Mouse (Mus musculus): ENCODE measurements at regions not wholly inside any gene's neighbourhood (a gene's known extent, or its start where the extent isn't known, plus 50 kb on each side); places are given as distances from the start of the nearest gene placed in this dataset.

DNA sequence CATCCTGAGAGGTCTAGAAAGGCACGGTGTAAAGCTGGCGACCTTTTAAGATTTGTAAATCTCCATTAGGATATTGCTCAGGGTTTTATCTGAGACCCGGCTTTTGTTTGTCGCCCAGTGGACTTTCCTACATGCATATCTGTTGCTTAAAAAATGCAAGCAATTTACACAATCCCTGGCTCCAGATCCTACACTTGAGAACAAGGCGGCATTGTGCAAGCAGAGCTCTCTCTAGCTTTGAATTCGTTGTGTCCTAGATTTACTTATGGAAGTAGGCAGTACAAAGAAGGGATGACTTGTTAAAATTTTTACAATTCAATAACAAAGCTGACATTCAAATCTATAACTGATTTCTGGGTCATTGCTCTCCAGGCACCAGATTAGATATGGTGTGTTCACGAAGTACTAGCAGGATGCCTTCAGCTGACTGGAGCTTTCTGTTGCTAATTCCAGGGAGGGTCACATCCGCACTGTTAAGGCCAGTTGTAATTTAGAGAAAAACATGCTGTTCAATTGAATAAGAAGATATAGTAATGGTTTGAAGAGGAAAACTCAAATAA, 62.2 kb upstream of the Teddm2 start:
- DNase-seq, result no peak

DNA sequence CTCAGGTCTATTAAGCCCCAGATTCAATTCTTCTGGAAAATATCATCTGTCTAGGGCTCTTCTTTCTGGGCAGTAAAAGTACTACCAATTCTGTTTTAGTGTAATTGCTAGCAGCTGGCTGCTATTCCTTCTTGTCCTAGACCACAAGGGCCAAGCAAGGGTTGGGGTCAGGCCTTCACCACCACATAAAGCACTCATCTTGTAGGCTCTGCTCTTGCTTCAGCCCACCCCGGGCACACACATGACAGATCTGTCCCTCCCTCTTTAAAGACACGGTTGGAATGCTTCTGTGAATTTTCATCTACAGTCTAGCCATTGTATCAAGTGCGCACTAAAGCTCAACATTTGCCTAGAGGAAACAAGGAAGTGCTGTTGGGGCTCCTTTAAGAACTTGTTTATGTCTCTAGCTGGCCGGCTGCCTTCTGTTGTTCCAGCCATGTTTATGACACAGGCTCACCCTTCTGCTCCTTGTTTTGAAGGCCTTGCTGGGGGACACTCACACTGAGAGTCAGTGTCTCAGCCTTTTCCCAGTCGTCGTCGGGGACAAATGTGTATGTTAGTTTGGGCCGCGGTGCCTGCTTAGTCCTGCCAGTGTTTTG, 63.8 kb upstream of the Teddm2 start:
- no peak for DNase-seq

DNA sequence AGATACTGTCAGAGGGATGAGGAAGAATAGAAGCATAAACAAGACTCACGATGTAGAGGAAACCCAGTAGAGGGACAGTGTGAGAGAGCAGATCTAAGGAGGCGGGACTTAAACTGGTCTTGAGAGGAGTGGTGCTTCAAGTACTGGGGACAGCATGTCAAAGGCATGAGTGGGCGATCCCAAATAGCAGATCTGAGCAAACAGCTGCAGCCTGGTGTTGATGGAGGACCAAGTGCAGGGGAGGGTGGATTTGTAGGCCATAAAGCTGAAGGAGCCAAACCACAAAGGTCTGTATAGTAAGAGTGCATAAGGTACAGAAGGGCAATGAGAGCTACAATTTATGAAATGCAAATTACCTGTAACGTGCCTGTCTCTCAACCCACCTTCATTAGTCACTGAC, 69.4 kb upstream of the Teddm2 start:
- DNase-seq, result no peak

- no peak for DNase-seq
Observed at GRCm38 (mm10) chr1:153974300-153974699, 74.3 kb upstream of the Teddm2 start.

GRCm38 (mm10) chr1:153977963-153978726, 78.1 kb upstream of the Teddm2 start:
- DNase-seq, result no peak

- DNase-seq, result peak; percentile 21
Observed at GRCm38 (mm10) chr1:153980886-153981285, 80.9 kb upstream of the Teddm2 start.

DNA sequence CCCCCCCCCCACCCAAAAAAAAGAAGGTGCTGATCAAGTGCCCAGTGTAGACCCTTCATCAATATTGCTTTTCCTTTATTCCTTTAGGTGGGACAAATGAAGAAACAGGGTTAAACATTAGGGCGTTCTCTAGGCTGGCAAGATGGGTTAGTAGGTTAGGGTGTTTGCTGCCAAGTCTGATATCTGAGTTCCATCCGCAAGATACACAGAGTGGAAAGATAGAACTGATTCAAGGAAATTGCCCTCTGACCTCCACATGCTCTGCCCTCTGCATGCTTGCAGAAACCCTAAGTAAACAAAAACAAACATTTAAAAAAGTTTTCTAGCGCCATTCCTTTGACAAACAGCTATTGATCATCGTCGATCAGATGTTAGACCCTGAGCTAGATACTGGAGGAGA, 85.6 kb upstream of the Teddm2 start:
- no peak for DNase-seq

DNA sequence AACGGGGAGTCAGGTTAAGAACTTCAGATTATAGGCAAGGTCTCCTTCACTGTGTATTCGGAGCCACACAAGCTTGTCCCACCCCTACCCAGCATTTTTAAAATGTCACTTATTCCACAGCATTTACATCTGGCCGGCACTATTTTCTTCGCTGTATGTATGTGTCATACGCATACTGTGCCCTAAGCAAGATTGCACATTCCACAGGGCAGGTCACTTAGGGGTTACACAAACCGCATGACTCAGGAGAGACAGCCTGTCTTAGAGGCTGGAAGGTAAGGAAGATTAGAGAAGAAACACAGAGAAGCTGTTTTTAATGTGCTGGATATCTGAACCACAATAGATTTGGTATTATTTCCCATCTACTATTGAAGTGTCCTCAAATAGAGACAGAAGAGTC, 86.6 kb upstream of the Teddm2 start:
- DNase-seq, result no peak

- DNase-seq, result no peak
Observed at GRCm38 (mm10) chr1:153988297-153988696, 88.3 kb upstream of the Teddm2 start.

DNA sequence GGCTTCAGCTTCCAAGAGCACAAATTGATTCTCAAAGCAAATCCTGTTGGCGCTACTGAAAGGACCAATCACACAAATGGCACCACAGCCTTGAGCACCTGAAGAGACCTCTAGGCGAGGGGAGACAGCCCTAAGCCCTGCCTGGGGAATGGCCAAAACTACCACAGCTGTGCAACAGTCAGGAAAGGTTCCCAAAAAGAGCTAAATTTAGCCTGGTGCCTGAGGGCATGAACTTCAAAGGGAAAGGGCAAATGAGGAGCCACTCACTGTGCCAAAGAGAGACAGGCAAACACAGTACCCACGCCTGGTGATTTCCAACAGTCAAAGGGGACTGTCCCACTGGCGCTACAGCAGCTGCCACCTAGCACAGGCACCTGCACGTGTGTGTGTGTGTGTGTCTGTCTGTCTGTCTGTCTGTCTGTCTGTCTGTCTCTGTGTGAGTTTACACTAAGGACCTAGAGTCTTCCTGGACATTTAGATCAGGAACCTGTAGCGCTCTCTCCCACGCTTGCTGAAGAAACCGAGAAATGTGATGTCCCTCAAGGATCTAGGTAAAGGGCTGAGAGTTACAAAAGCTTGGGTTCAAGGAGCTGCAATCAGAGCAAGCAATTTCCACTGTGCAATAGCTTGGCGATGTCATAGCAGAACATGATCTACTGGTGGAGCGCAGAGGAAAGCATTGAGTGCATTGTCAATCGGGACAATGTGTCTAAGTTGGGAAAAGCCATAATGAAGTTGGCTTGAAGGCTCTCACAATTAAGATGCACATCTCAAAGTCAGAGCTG, 90.8 kb upstream of the Teddm2 start:
- DNase-seq, result no peak

DNA sequence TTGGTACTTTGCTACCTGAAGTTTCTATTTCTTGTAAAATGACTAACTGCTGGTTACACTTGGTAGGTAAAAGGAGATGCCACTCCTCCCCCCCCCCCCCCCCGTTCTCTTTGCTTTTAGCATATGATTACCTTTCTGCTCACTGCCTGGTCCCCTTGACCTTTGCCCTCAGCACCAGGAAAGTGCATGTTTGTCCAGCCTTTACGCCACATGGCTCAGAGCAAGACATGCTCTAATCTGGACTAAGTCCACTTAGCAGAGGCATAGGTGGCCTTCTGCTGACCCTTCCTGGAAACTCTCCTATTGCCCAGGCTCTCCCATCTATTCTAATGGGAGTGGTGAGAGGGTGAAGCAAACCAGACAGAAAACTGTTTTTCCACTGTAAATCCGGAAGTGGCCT, 92.4 kb upstream of the Teddm2 start:
- no peak for DNase-seq

GRCm38 (mm10) chr1:153994871-153995270, 94.8 kb upstream of the Teddm2 start:
- no peak for DNase-seq

DNA sequence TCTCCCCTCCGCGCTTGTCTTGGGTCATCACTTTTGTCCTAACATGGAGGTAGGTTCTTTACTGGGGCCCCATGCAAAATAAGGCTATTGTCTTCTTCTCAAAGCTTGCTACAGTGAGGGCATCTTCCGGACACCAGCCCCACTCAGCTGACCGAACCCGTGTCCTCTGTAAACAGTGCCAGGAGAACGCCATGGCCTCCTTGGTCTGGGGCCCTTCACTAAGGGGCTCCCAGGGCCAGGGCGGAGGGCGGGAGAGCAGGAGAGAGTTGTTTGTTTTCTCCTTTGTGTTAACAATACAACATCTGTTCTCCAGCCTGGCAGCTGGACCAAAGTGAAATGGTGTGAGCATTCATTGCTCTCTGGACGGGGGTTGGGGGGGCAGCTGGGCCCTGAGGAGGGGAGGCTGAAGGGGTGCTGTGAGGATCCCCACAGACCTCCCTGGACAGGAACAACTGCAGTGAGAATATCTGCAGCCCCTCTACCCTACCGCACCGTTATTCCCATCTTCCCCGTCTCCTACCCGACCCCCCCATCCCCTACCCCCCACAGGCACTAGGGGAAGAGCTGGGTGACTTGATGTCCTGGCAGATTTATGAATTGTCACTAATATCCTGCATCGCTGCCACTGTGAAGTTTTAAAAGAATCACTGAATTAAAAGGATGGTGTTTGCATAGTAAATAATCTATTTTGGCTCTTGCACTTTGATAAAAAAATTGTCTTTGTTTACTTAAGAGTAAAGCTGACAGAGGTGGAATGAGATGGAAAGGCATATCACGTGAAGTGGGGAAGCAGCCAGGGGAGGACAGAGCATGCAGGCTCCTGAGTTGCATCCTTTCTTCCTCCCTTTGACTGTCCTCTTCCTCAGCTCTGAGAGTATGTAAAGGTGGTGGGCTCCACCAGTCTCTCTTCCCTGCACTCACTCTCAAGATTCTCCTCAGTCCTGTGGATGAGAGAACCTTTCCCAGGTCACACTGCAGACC, 97.5 kb upstream of the Teddm2 start:
- no peak for DNase-seq

- DNase-seq, result no peak
Observed at GRCm38 (mm10) chr1:153999776-154000175, 99.7 kb upstream of the Teddm2 start.

DNA sequence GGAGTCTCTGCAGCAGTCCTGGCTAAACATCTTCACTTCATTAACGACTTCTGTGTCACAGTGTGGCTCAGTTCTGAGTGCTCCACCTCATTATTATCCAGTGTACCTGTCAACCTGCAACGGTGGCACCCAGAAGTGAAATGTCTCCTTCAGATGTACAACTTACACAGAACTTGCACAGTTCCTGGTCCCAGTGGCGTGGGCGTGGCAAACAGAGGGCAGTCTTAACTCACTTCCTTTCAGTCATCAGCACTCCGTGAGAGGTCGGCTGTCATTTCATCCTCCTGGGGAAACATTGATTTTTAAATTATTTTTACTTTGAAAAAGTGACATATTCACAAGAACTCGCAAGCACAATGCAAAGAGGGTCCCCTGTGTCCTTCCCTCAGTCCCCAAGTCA, 103.6 kb upstream of the Teddm2 start:
- no peak for DNase-seq

GRCm38 (mm10) chr1:154004647-154005046, 104.6 kb upstream of the Teddm2 start:
- DNase-seq, result no peak

DNA sequence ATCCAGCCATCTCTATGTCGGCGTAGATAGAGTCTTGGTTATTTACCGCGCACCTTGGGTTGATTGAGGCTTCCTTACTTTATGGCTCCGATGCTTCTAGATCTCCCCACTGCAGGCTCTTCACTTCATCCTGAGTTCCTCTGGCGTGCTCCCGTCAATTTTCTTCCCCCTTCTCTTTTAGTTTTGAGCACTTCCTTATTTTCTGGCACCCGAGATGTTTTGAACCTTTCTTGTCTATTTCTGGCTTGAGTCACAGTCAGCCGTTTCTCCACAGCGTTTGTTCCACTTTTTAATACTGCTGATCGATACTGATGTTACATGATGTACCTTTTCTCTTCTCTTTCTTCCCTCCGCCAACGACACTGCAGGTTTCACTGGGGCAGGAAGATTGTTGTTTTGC, 106.0 kb upstream of the Teddm2 start:
- no peak for DNase-seq

DNA sequence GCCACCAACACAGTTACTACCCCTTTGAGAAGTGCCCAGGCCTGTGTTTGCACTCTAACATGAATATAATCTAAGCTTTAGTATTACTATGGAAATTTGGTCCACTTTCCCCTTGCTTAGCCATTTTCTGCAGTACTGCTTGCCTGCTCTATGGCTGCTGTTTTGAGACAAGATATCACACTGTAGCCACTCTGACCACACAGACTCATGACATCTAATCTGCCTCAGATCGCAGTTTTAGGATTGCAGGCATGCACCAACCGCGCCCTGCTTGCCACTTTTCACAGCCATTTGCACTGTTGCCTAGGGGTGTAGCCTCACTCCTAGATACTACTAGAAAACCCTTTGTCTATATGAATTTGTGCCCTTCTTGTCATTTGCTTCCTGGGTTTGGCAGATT, 107.4 kb upstream of the Teddm2 start:
- DNase-seq, result no peak

DNA sequence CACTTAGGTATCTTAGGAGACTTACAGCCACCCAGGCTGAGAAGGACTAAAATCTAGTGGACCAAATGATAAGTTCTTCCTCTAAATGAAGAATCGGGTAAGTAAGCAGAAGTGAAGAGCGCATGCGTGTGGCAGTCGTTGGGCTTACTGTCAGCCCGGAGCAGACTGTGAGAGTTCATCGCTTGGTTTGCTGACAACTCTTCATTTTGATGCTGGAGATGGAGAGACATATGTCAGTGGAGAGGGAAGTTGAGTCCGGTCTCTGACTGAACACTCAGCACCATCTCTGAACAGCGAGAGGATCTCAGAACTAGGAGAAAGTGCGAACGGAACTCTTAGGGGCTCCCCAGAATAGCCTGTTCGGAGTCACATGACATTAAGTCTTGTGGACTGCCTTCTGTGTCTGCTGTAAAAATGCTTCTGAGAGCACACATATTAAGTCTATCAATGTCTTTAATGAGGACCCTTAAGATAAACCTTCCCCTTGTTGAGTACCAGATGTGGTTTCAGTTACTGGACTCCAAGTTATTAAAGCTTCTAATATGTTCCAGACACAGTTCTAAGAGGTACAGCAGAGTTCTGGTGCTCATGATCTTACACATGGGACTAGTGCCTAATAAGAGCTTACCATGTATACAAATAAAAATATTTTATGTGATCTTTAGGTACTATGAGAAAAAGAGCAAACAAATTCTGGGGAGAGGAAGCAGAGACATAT, 108.7 kb upstream of the Teddm2 start:
- no peak for DNase-seq

- no peak for DNase-seq
Observed at GRCm38 (mm10) chr1:154010681-154011080, 110.7 kb upstream of the Teddm2 start.

GRCm38 (mm10) chr1:154016516-154016915, 116.5 kb upstream of the Teddm2 start:
- DNase-seq, result no peak

GRCm38 (mm10) chr1:154018241-154018640, 118.2 kb upstream of the Teddm2 start:
- DNase-seq, result no peak
